Mouse (Mus musculus): ENCODE measurements around the gene Uvrag.

DNA sequence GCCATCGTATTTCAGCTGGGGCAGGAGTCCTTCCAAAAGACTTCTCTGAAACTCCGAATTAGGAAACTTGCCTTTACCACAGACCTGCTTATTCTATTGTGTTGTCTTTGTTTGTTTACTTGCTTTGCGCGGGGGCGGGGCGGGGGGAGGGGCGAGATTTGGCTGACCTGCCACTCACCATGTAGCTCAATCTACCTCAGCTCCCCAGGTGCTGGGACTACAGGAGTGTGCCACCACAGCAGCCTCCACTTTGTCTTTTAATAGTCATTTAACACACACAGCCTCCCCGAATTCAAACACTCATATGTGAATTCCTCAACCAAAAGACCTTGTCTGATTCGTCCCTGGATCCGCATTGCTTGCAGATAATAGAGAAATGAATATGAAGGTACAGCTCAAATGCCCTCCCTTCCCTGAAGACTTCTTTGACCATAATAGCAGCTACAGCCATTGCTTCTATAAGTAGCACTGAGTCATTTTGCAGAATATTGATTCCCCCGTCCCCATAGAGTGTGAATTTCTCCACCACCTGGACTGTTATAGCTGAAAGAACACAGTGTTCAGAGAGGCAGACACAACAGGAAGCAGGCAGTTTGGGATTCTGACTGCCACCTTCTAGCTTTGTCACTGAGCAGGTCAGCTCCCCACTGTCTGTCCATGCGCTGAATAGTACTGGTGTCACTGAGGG, 1.1 kb upstream of the Uvrag start:
- TF ChIP-seq POLR2A (IDR thresholded peaks at IDR 0.05; ENCODE audit: borderline replicate concordance, extremely low read depth, insufficient read depth, insufficient read length, poor library complexity, severe bottlenecking) (no peak), CTCF (IDR thresholded peaks at IDR 0.05; ENCODE audit: borderline replicate concordance, extremely low read depth, insufficient read depth, insufficient read length) (no peak)

Measured in brain, embryonic 14.5 days (tissue).